Mouse (Mus musculus) ES-CJ7 (cell line): ENCODE data around the gene Tmem256.

Experiments used
- DNase-seq: peaks from one replicate; pipeline ENCODE4 v3.0.0; 2011; ENCODE audit warnings: low read depth, low spot score

The Tmem256 gene

DNA sequence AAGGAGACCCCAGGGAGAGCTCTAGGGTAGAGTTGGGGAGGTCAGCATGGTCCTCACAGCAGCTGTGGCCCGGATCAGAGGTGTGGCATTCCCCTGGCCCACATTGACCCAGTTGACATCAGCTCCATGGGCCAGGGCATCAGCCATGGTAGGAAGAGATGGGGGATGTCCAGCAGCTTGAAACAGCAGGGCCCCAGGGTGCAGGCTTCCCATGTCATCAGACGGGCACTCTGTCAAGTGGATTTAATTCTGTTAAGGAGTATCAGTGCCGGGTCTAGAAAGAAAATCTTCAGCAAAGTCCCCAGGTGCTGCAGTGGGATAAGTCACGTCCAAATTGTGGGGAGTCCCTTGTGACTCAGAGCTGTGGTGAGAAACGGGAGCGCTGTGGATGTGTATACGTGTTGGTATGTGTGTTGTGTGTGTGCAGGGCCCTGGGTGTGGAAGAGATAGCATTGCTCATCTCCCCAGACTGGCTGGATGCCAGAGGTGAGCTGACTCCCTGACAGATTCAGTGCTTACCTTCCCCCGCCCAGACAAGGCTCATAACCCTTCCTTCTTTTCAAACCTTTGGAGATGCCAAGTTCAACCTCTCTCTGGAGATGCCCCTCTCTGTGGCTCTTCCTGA, 45.3 kb downstream of the Tmem256 start:
- DNase-seq, result no peak

DNA sequence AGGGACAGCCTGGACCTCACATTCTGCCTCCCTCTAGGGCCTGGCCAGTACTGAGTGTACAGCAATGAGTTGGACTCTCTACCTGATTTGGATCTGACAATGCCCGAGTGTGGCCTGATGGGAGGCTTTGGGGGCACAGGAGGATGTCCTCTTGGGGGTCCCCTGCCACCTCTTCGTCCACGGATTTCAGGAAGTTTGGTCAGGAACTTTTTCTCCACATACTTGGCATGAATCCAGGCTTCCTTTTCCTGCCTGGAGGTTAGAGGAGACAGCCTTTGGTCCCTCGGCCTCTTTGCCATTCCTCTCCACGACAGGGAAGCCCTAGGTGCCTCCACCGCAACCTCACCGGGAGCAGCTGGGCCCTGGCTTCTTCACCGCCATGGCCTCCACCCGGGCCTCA, 45.9 kb downstream of the Tmem256 start:
- no peak for DNase-seq

DNA sequence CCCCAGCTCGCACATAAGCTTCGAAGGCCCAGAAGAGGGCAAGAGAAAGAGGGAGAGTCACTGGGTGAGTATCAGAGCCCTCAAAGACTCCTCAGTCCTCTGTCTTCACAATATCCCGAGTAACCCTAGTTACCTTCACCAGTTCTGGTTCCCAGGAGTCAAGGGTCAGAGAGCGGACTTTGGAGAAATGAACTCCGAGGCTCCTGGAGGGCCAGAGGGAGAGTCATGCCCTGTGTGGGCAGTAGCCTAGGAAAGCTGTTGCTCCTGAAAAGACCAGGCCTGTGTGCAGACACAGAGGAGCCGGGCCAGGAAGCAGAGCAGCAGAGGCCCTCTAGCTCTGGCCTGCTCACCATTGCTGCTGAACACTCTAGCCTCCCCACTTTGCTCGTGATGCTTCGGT, 46.3 kb downstream of the Tmem256 start:
- no peak for DNase-seq

DNA sequence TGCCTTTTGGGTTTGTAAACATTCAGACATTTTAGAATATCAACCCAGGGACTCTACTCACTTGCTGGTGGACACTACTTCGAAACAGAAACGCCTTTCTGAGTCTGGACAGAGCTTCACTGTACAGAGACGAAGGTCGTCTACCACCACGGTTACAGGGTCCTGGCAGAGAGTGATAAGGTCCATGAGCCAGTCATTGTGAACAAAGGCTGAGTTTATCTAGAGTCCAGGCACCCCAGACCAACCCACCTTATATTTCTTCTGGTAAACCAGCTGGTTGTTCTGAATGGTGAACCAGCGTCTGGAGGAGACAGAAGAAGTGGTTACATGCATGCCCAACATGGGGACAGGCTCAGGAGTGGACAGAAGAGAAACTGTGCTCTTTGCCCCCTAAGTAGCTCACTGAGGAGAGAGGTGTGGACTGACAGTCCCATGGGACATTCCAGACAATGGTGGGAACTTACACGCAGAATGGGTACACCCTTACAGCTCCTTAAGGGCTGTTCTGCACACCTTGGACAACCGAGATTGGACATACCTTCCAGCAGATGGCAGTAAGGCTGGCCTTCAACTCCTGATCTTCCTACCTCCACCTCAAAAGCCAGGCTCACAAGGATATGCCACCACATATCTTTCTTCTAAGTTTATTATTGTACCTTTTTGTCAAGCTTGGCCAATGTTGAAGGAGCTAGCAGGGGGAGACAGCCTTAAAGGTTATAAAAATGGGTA, 48.8 kb downstream of the Tmem256 start:
- DNase-seq, result peak; percentile 84
